Mouse (Mus musculus) stomach, postnatal 0 days (tissue): ENCODE measurements around the gene Cbx3.

Experiments
- CTCF ChIP-seq: IDR thresholded peaks from 2 replicates; pipeline ENCODE4 v1.5.1; 2016; ENCODE audit warnings: antibody characterized with exemption, low read depth, mild to moderate bottlenecking, moderate library complexity
- EP300 ChIP-seq: optimal IDR thresholded peaks from 2 replicates; pipeline ENCODE3; 2016; ENCODE audit warnings: antibody characterized with exemption

DNA sequence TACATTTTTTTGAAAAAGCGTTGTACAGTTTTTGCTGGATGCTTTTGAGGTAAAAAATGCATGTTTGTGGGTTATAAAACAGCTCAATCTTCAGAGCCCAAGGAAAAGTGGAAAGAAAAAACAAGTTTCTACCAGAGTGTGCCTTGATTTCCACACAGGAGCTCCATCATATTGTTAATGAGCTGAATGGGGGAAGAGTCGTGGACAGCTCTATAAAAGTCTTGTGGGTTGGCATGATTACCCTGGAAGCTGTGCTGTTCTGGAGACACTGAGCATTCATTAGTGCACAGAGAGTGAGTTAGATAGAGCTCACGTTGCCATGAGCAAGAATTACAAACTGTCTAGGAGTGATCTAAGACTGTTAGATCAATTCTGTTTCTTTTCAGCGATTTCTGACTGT, 2.1 kb downstream of the Cbx3 start:
- TF ChIP-seq EP300 (no peak), CTCF (no peak)
